Mouse (Mus musculus): ENCODE results near the gene Ppp4r1. TPM values are rescaled to one million over a fixed set of nuclear protein-coding genes. Genes with fewer than 3 reads are reported as not detected.

Gene Ppp4r1
- polyA plus RNA-seq, 1 experiment, result 28.6 TPM

- Histone ChIP-seq H3K4me1 (ENCODE audit: control insufficient read depth, insufficient read depth, low read length) (no peaks in the 10 kb centered on the region; the same call in 1 of the 2 replicates), H3K4me3 (replicated peaks; ENCODE audit: control insufficient read depth, low read depth, low read length) (no peak overlapping the region), H3K27ac (ENCODE audit: control insufficient read depth, insufficient read depth, low read depth, low read length, poor library complexity) (no peak overlapping the region)
- WGBS, result 92% methylated on average over 6 of the region's 6 CpGs
- TF ChIP-seq CTCF (IDR thresholded peaks at IDR 0.05; ENCODE audit: control insufficient read depth, insufficient read depth, low read length), result no peak
- no peak for TF ChIP-seq POLR2A (IDR thresholded peaks at IDR 0.05; ENCODE audit: borderline replicate concordance, control insufficient read depth, low read depth, low read length)
These were observed 18.1 kb downstream of the Ppp4r1 start for GRCm38 (mm10) chr17:65800451-65800850.

GRCm38 (mm10) chr17:65802026-65802425 is 19.7 kb downstream of the Ppp4r1 start:
- no peak for TF ChIP-seq POLR2A (IDR thresholded peaks at IDR 0.05; ENCODE audit: borderline replicate concordance, control insufficient read depth, low read depth, low read length)
- no peak for TF ChIP-seq CTCF (IDR thresholded peaks at IDR 0.05; ENCODE audit: control insufficient read depth, insufficient read depth, low read length)
- no peaks in the 10 kb centered on the region; the same call in 1 of the 2 replicates for H3K4me1 ChIP-seq (ENCODE audit: control insufficient read depth, insufficient read depth, low read length)
- 81% methylated on average over 4 of the region's 4 CpGs for WGBS
- H3K27ac ChIP-seq (ENCODE audit: control insufficient read depth, insufficient read depth, low read depth, low read length, poor library complexity), result no peak overlapping the region
- no peak overlapping the region for H3K4me3 ChIP-seq (replicated peaks; ENCODE audit: control insufficient read depth, low read depth, low read length)

- WGBS, result 79% methylated on average over 4 of the region's 4 CpGs
- TF ChIP-seq POLR2A (IDR thresholded peaks at IDR 0.05; ENCODE audit: borderline replicate concordance, control insufficient read depth, low read depth, low read length) (no peak), CTCF (IDR thresholded peaks at IDR 0.05; ENCODE audit: control insufficient read depth, insufficient read depth, low read length) (no peak)
- Histone ChIP-seq H3K4me1 (ENCODE audit: control insufficient read depth, insufficient read depth, low read length) (no peaks in the 10 kb centered on the region), H3K4me3 (replicated peaks; ENCODE audit: control insufficient read depth, low read depth, low read length) (no peak overlapping the region), H3K27ac (ENCODE audit: control insufficient read depth, insufficient read depth, low read depth, low read length, poor library complexity) (no peak overlapping the region)
These were observed 23.6 kb downstream of the Ppp4r1 start for GRCm38 (mm10) chr17:65805966-65806365.

- H3K27ac ChIP-seq (ENCODE audit: control insufficient read depth, insufficient read depth, low read depth, low read length, poor library complexity), result no peak overlapping the region
- no peak overlapping the region for H3K4me3 ChIP-seq (replicated peaks; ENCODE audit: control insufficient read depth, low read depth, low read length)
- TF ChIP-seq POLR2A (IDR thresholded peaks at IDR 0.05; ENCODE audit: borderline replicate concordance, control insufficient read depth, low read depth, low read length) (no peak), CTCF (IDR thresholded peaks at IDR 0.05; ENCODE audit: control insufficient read depth, insufficient read depth, low read length) (no peak)
- H3K4me1 ChIP-seq (ENCODE audit: control insufficient read depth, insufficient read depth, low read length), result no peaks in the 10 kb centered on the region
- WGBS, result 86% methylated on average over 2 of the region's 2 CpGs
These were observed 24.0 kb downstream of the Ppp4r1 start for GRCm38 (mm10) chr17:65806416-65806815.

GRCm38 (mm10) chr17:65811032-65811431 is 28.7 kb downstream of the Ppp4r1 start:
- WGBS, result 87% methylated on average over 5 of the region's 5 CpGs
- H3K4me3 ChIP-seq (replicated peaks; ENCODE audit: control insufficient read depth, low read depth, low read length), result no peak overlapping the region
- TF ChIP-seq CTCF (IDR thresholded peaks at IDR 0.05; ENCODE audit: control insufficient read depth, insufficient read depth, low read length), result no peak
- TF ChIP-seq POLR2A (IDR thresholded peaks at IDR 0.05; ENCODE audit: borderline replicate concordance, control insufficient read depth, low read depth, low read length), result no peak

GRCm38 (mm10) chr17:65813763-65814162 is 31.4 kb downstream of the Ppp4r1 start:
- H3K4me1 ChIP-seq (ENCODE audit: control insufficient read depth, insufficient read depth, low read length), result no peaks in the 10 kb centered on the region
- no peak overlapping the region for H3K27ac ChIP-seq (ENCODE audit: control insufficient read depth, insufficient read depth, low read depth, low read length, poor library complexity)
- WGBS, result 89% methylated on average over 8 of the region's 8 CpGs
- TF ChIP-seq POLR2A (IDR thresholded peaks at IDR 0.05; ENCODE audit: borderline replicate concordance, control insufficient read depth, low read depth, low read length) (no peak), CTCF (IDR thresholded peaks at IDR 0.05; ENCODE audit: control insufficient read depth, insufficient read depth, low read length) (no peak)
- no peak overlapping the region for H3K4me3 ChIP-seq (replicated peaks; ENCODE audit: control insufficient read depth, low read depth, low read length)

More at GRCm38 (mm10) chr17:65811032-65811431, 28.7 kb downstream of the Ppp4r1 start:
- Histone ChIP-seq H3K4me1 (ENCODE audit: control insufficient read depth, insufficient read depth, low read length) (no peaks in the 10 kb centered on the region), H3K27ac (ENCODE audit: control insufficient read depth, insufficient read depth, low read depth, low read length, poor library complexity) (no peak overlapping the region)

- 80% methylated on average over 5 of the region's 5 CpGs for WGBS
- no peak overlapping the region for H3K27ac ChIP-seq (ENCODE audit: control insufficient read depth, insufficient read depth, low read depth, low read length, poor library complexity)
- TF ChIP-seq POLR2A (IDR thresholded peaks at IDR 0.05; ENCODE audit: borderline replicate concordance, control insufficient read depth, low read depth, low read length), result no peak
- no peak for TF ChIP-seq CTCF (IDR thresholded peaks at IDR 0.05; ENCODE audit: control insufficient read depth, insufficient read depth, low read length)
- no peak overlapping the region for H3K4me3 ChIP-seq (replicated peaks; ENCODE audit: control insufficient read depth, low read depth, low read length)
- H3K4me1 ChIP-seq (ENCODE audit: control insufficient read depth, insufficient read depth, low read length), result no peaks in the 10 kb centered on the region
These were observed 37.8 kb downstream of the Ppp4r1 start for GRCm38 (mm10) chr17:65820197-65820596.

- no peak overlapping the region for H3K27ac ChIP-seq (ENCODE audit: control insufficient read depth, insufficient read depth, low read depth, low read length, poor library complexity)
- TF ChIP-seq POLR2A (IDR thresholded peaks at IDR 0.05; ENCODE audit: borderline replicate concordance, control insufficient read depth, low read depth, low read length) (no peak), CTCF (IDR thresholded peaks at IDR 0.05; ENCODE audit: control insufficient read depth, insufficient read depth, low read length) (no peak)
- no peak overlapping the region for H3K4me3 ChIP-seq (replicated peaks; ENCODE audit: control insufficient read depth, low read depth, low read length)
- WGBS, result 83% methylated on average over 5 of the region's 5 CpGs
- no peaks in the 10 kb centered on the region for H3K4me1 ChIP-seq (ENCODE audit: control insufficient read depth, insufficient read depth, low read length)
These were observed 40.0 kb downstream of the Ppp4r1 start for GRCm38 (mm10) chr17:65822423-65822822.

- no peak overlapping the region for H3K4me3 ChIP-seq (replicated peaks; ENCODE audit: control insufficient read depth, low read depth, low read length)
- H3K4me1 ChIP-seq (ENCODE audit: control insufficient read depth, insufficient read depth, low read length), result no peaks in the 10 kb centered on the region
- WGBS, result 92% methylated on average over 10 of the region's 10 CpGs
- TF ChIP-seq CTCF (IDR thresholded peaks at IDR 0.05; ENCODE audit: control insufficient read depth, insufficient read depth, low read length) (no peak), POLR2A (IDR thresholded peaks at IDR 0.05; ENCODE audit: borderline replicate concordance, control insufficient read depth, low read depth, low read length) (no peak)
- no peak overlapping the region for H3K27ac ChIP-seq (ENCODE audit: control insufficient read depth, insufficient read depth, low read depth, low read length, poor library complexity)
These were observed 41.9 kb downstream of the Ppp4r1 start for GRCm38 (mm10) chr17:65824246-65824645.

Data from bone marrow, adult 2 months (tissue).